Mouse (Mus musculus) heart, postnatal 4 days (tissue): ENCODE results near the gene Rassf6. TPM values are rescaled to one million over a fixed set of nuclear protein-coding genes. Genes with fewer than 3 reads are reported as not detected.
"Not testable (repeated sequence)": the region's sequence is repeated elsewhere in the genome, so short reads cannot be mapped to it uniquely, and the experiment has no call there.

Source experiments
- DNase-seq: peaks from one replicate; pipeline ENCODE4 v3.0.0; 2021
- total RNA-seq, 2 experiments: library from RNA; stranded (reverse); gene quantifications; 2 replicates each; pipeline ENCODE4 v1.2.3; 2021

Rassf6 gene
- total RNA-seq, 2 experiments from 2014 or later, result 0.17 to 0.23 TPM

DNA sequence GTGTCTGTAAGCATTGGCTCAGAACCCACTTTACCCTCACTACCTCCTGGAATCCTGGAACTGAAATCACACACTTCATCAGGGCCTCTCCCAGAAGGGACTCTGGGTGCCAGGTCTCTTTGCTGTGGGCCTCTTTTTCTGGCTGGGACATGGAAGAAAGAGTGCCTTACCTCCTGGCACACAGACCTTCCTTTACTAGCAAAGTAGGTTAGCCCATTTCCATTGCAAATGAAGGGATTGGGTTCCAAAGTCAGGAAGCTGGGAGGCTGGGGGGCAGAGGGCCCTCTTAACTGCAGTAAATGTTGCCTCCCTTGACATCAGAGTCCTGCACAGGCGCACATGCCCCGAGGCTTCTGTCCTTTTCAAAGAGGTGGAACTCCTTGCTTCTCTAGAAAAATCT, 17.2 kb downstream of the Rassf6 start:
- DNase-seq, result no peak

DNA sequence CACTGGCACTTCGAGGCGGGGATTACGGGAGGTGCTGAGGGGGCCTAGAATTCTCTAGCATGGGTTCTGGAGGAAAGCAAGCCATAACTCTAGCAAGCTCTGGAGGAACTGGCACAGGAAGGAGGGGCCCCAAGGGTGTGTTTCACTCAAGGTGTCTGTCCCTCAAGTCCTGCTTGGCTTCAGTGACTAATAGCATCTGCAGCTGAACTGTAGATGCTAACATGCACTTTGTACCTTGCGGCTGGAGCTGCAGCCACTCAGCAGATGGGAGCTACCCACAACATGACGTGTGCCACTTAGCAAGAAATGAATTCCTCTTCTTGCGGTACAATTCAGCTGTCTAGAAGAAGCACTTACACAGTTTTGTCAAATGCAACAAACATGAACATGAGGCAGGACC, 18.7 kb downstream of the Rassf6 start:
- no peak for DNase-seq

DNA sequence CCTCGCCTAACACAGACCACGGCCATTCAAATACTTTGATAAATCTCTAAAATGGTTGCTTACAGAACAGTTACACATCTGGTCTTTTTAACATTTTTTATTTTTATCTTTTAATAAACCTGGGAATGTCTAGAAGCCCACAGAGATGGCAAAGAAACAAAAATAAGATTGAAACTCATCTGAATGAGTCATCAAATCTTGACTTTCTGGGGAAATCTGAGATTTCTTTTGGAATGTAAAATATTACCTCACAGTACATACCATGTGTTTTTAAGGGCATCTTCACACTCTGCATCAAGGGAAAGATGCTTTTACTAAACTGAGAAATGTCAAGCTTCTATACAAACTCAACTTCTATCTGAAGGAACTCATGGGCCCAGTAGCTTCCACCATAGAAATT, 19.1 kb downstream of the Rassf6 start:
- no peak for DNase-seq

DNA sequence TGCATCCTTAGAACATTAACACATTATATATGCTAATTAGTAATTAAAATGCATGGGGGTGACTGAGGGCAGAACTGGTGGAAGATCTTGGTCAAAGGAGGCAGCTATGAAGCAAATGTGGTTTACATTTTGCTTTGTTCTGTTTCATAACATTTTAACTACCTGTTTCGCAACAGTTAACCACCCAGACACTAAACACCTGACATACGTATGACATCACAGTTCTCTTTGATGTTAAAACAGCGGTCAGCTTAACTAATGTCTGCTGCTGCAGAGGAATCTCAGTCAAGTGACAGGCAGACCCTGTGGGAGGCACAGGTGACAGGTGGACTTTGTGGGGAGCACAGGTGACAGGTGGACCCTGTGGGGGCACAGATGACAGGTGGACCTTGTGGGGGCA, 22.6 kb downstream of the Rassf6 start:
- DNase-seq, result no peak

DNA sequence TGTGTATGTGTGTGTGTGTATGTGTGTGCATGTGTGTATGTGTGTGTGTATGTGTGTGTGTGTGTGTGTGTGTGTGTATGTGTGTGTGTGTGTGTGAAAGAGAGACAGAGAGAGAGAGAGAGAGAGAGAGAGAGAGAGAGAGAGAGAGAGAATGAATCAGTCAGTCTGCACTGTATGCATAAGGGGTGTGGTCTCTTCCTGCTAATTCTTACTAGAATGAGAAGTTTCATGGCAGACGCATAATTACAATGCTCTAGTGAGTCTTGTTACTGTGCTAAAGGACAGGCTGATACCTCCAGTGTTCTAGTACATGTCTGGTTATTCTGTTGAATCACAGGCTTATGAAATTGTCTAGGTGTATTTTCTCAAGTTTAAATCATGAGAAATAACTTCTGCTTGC, 27.7 kb downstream of the Rassf6 start:
- DNase-seq, result not testable (repeated sequence)

DNA sequence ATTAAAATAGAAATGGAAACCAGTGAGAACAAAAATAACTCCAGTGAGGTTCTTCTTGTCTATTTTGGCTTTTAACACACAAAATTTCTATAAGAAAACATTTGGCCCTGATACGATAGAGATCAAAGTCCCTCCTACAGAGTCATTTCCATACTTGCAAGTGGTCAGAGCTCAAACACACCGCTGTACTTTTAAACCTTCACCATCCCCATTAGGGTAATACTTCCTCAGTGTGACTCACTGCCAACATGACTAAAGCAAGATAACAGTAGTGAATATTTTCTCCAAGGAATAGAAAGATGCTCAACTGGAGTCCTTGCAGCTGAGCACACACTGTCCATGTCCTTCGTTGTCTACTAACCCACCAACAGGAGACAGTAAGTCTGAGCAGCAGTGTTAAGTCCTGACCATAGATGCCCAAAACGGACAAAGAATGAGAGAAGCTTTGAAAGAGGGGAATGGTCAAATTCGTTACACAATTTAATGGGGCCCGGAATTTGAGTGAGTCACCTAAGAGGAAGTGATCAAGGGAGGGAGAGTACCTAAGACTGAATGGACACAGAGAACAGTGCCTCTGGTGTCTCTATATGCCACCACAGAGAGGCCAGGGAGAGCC, 28.4 kb downstream of the Rassf6 start:
- no peak for DNase-seq

DNA sequence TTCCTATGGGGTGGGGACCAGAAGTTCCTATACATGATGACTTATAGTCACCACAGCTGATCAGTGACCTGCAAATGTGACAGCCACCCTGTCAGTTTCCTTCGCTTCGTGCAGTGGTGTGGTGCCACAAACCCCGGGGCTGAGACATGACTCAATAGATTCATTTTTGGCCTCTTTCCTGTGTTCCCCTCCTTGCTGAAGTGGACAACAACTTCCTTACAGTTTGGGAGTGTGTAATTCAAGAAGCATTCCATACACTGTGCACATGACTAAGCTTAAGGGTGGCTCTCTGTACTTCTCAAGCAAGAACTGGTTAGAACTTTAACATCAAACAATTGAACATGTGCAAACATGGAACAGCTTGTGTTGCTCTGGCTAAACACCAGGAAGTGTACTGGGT, 29.1 kb downstream of the Rassf6 start:
- no peak for DNase-seq

DNA sequence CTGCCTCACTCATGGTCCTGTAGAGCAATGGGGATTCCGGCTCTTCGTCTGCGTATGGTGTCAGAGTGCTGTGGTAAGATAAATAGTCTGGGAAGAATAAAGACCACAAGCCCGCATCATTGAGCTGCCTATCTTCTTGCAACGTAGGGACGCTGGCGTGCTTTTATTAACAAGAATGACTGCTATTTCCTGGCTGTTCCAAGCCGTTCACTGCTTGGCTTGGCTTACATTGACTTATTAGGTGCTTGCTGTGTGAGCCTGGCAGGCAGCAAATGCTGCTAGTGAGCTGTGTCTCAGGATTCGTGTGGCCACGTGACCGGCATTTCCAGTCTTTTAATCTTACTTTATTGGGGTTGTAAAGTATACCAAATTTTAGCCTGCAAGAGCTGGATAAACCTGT, 31.6 kb downstream of the Rassf6 start:
- peak; percentile 20 for DNase-seq

DNA sequence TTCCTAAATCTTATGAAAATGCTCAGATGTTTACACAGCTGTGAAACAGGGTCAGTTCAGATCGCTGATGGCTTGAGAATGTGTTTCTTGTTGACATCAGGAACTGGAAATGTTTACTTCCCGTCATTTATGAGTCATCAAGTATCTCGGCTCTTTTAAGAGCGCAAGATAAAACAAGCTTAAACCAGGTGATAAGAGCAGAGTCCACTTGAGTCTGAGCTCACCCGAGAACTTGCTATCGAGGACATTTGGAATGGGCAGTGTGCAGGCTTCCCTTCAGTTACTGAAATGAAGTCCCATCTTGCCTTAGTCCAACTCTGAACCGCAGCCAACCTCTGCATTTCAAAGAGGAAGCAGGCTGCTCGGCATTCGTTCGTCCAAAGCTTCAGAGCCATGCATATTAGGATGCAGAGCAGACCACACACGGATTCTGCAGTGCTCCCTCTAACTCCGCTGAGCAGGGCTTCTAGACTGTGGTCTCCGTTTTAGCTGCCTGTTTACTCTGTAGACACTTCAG, 37.0 kb downstream of the Rassf6 start:
- peak; percentile 26 for DNase-seq

DNA sequence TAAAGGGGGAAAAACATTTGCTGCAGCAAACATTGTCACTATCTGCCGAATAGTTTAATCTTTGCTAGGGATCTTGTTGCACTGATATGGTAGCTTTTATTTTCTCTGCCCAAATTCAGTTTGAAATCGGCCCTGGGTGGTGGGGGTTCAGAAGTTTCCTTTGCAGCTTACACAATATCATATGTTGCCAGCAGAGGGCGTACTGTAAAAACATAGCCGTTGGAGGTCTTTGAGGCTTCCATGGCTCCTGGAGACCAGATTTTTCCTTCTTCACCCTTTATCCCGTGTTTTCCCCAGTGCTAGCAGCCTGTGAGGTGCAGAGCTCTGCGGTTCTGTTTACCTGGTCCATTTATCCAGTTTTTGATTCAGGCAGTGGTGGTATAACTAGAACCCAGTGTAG, 39.0 kb downstream of the Rassf6 start:
- DNase-seq, result peak; percentile 61

DNA sequence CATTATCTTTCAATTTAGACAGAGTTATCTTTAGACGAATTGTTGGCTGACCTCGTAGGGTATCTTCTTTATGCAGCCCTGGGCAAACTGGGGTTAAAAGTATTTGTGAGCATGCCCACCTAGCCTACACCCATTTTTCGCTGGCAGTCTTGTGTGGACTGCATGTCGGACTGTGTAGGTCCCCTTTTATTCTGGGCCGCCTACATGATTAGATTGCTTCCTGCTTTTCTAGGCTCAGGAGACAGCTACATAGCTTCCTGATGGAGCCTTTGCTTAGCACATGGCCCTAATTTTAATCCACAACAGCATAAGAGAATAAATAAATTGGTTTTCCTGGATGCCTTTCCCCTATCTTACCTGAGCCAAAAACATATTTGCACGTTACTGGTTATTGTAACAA, 44.3 kb downstream of the Rassf6 start:
- no peak for DNase-seq

DNA sequence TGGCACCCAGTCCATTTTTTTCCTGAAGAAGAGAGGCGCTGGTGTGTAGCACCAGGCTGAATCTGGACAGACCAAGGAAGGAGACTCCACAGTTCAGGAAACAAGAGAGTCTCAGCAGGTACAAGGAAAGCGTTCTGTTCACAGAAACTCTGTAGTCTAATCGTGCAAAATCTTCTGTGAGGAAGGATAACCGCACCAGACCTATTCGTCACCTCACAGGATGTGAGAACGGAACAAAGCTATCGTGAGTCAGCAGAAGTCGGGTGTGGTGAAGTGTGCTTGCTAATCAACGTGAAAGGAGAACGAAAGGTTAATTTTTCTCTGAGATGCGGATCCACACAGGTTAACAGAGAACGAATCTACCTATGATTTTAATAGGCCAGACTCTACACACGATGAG, 45.5 kb downstream of the Rassf6 start:
- no peak for DNase-seq

DNA sequence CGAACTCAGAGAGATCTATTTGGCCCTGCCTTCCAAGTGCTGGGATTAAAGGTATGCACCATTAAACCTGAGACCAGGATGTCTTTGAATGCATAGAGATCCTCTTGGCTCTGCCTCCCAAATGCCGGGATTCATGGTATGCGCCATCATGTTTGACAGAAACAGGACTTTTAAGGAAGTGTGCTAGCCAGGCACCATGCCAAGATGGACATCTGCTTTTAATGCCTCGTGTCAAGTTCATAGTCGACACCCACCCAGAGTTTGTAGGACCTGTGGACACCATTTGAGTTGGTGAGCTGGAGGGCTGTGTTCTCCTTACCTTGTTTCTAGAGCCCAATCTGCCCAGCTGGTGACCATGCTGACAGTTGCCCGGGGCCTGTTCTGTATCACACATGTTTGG, 48.5 kb downstream of the Rassf6 start:
- DNase-seq, result no peak

DNA sequence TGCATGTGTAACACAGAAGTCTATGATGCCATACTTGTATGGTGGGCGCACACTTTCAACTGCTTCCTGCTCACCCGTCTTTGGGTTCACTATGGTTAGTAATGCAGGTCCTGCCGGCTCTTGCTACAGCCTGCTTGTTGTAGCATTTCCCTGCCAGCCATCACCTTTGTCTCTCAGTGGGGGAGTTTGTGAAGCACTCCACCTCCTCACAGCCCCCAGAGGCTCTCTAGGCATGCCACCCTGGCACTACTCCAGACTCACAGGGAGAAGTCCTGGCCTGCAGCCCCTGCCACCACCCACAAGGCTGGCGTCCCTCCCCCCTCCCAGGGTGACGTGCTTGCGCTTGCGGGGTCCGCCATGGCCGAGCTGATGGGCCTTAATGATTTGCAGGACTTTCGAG, 49.8 kb downstream of the Rassf6 start:
- DNase-seq, result no peak

DNA sequence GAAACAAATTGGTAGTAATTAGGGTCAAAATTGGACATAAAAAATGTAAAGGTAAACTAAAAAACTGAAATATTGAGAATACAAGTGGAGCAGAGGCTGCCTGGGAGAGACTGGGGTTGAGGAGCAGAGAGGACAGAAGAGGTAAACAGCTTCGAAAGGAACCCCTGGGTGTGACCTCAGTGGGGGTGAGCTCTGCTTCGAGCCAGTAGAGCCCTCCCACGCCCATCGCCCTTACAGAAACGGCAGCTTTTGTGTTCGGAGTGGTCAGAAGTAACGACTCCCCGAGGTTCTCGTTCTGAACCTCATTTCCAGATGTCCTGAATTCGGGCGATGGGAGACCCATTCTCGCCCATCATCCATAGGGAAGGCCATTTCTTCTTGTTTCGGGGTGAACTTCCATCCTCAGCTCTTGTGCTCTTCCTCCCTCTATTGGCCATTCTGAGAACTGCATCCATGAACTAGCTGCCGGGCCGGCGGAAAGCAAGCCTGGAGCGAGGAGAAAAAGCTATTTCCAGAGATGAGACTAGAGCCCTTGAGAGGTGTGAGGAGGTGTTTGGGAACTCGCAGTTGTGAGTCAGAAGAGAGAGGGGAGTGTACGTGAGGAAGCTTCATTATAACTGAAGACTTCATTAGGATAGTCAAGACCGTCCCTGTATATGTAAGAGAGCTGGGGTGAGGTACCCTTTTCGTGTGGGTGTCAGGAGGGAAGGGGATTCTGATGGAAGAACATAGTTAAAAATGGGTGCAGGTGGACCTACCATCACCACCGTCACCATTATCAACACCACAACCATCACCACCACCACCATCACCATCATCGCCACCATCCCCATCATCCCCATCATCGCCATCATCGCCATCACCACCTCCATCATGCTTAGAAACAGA, 51.5 kb downstream of the Rassf6 start:
- DNase-seq, result peak; percentile 82

DNA sequence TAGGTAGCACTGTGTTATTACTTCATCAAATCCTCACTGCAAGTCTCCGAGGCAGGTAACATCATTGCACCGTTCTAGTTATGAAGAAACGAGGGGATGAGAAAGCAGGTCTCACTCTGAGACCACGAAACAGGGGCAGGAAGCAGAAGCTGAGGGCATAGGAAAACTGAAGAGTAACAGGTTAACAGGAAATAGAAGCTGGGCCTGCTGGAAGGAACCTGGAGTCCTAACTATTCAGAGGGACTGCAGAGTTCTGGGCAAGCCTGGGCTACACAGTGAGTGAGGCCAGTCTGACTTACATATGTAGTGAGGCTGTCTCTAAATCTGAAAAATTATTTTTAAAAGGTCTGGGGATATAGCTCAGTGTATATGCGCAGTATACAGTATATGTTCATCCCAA, 52.4 kb downstream of the Rassf6 start:
- no peak for DNase-seq

DNA sequence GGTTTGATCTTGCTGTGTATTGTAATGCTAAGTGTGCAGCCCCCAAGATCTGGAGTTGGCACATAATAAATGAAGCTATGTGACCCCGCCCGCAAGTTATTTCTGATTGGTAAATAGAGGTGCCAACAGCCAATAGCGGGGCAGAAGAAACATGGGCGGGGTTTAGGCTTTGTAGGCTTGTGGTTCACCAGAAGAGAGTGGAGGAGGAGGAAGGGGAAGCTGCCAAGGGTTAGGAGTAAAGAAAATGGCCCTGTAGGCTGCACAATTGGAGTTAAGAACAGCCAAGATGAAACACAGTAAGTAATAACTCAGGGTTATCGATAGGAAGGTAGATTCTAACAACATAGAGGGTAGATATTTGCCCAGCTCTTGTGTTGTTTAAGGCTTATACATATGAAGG, 53.9 kb downstream of the Rassf6 start:
- DNase-seq, result no peak

DNA sequence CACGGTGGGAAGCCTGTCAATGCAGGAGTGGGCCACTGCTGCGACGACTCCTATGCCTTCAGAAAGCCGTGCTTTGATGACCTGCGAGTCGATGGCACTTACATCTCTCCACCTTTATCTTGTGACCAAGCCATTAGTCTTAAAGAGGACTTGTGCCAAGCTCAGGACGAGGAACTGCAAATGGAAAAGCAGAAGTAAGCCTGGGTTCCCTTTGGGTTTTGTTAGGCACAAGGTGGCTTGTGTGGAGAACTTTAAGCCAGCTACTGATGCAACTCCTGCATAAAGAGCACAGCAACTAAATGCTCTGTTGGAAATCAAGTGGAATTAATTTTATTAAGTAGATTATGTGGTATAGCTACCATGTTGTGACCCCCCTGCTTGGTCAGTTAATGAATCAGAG, 55.7 kb downstream of the Rassf6 start:
- DNase-seq, result no peak

DNA sequence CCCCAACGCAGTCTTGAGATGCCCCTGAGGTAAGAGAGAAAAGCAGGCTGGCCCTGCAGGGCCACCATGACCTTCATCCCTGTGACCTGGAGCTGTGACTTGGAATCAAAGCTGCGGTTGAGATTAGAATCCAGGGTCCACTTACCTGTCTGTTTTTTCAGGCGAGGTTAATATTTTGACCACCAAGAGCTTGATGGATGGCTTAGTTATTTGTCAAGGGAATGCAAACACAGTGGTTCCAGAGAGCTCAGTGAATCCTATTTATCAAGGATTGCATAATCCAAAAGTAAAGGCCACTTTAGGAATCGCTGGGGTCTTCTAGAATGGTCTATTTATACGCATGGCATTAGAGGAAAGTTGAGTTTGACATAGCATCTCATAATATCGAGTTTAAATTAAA, 58.3 kb downstream of the Rassf6 start:
- no peak for DNase-seq

DNA sequence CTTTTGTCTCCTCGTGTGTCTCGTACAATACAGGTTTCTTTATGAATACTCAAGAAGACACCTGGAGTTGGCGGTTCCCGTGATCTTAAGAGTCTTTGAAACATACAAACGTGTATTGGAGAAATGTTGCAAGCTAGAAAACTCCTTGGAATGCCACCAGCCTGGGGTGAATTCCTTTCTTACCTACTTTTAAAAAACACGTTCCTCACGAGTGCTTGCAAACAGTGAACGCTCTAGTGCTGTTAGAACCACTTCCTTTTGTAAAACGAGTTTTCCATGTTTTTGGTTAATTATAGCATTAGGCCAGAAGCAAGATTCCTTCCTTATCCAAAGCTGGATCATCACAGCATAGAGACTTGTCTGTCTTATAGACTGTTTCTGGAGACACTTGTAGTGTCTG, 60.9 kb downstream of the Rassf6 start:
- no peak for DNase-seq

DNA sequence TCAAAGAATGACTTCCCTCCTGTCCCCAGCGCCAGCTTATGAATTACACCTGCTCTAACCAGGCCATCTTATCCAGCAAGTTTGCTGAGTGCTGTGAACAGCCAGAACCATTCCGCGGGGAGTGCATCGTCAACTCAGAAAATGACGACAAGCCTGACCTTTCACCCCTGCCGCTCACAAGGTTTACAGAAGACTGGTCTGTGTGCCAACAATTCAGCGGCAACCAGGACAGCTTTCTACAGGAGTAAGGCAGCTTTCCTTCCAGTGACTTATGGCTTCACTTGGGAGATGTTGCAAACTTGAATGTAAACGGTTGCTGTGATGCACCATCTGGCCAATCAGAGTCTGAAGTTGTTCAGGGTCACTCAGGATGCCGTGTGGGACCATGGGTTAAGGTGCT, 62.7 kb downstream of the Rassf6 start:
- no peak for DNase-seq

DNA sequence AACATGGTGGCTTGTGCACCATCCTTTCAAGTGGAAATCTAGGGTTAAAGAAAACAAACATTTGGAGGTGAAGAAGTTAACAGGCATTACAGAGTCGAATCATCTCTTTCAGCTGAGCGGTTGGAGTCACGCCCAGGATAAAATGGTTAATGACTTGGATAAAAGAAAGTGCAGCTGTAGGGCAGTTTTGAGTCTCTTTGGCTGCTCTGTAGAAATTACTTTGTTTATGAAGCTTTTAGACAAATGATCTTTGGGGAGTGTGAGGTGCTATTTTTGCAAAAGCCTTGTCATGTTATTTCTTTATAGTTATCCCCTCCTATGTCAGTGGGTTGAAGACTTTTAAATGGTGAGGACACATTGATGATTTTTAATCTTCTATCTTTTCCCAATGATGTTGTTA, 69.2 kb downstream of the Rassf6 start:
- DNase-seq, result no peak

DNA sequence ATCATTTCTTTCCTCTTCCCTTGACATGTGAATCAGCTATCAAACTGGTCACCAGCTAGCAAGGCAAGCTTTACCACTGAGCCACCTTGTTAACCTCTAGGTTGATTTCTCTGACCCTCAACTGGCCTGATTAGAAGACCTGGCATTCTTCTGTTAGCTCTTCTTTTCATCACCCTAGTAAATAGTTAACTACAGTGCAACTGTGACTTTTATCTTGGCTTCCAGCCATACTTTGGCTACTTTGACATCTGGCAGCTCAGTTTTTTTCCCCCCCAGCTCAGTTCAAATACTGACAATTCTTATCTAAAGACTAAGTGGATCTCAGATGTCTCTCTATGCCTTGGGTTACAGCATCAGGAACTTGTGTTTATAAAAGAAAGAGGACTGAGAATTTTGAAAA, 72.1 kb downstream of the Rassf6 start:
- DNase-seq, result peak; percentile 10

DNA sequence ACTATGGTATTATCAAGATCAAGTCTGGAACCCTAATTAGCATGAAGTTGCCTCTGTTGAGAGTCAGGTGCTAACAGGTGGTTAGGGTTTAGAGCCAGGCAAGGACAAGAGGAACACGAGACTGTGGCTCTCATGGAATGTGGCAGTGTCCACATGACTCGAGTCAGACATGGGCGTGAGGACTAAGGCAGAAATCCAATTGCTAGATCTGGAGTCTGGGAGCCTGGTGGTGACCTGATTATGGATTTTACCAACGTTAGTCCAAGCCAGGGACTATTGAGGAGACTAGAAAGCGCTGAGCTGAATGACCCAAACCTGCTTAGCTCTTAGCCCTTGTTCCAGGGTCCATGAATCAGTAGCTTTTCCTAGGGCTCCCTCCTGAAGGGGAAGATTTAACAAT, 72.7 kb downstream of the Rassf6 start:
- no peak for DNase-seq
